Mouse (Mus musculus) ovary, adult 2 months (tissue): ENCODE results near the gene Myl4. TPM values are rescaled to one million over a fixed set of nuclear protein-coding genes. Genes with fewer than 3 reads are reported as not detected.

ENCODE experiments used
- polyA plus RNA-seq: library from polyadenylated mRNA; depleted of rRNA; stranded (reverse); fragments of >200 nt; gene quantifications from 2 replicates; pipeline ENCODE4 v1.2.3, GENCODE M21; 2012; rRNA removed

Gene Myl4
- polyA plus RNA-seq, result 9.7 and 12.5 TPM in 2 replicates

GRCm38 (mm10) chr11:104550406-104550974 lies at the start of gene Myl4, which contains the start of gene Cdc27:
Gene Myl4 (plus strand): TSS chr11:104550663.
Gene Cdc27 (minus strand): TSS chr11:104550620.

GRCm38 (mm10) chr11:104607491-104608245 lies 57.2 kb downstream of the Myl4 start, which contains the start of gene Itgb3:
Gene Itgb3 (plus strand): TSS chr11:104608000.

Other genes with a start within 250 kb of the Myl4 start
- gene Kansl1, start 81.8 kb upstream of the Myl4 start, polyA plus RNA-seq, result 147 and 151 TPM in 2 replicates
- gene Cdc27, start within 50 bp of the Myl4 start, polyA plus RNA-seq, result 4.8 and 6.0 TPM in 2 replicates
- gene Itgb3, start 57.3 kb downstream of the Myl4 start, polyA plus RNA-seq, result 36.5 and 45.1 TPM in 2 replicates
- gene Gm11639, start 135.0 kb downstream of the Myl4 start, polyA plus RNA-seq, result not detected in 2 replicates